Mouse (Mus musculus): ENCODE data around the gene Ksr2. TPM values are rescaled to one million over a fixed set of nuclear protein-coding genes. Genes with fewer than 3 reads are reported as not detected.

Gene Ksr2
- total RNA-seq, 1 experiment from 2014 or later, result 0.23 TPM

- ATAC-seq (ENCODE audit: extremely low read depth, insufficient number of reproducible peaks, low FRiP score, poor library complexity, severe bottlenecking), result no peak
These were observed 46.5 kb downstream of the Ksr2 start for GRCm38 (mm10) chr5:117460261-117460660.

GRCm38 (mm10) chr5:117467052-117467451 is 53.3 kb downstream of the Ksr2 start:
- ATAC-seq (ENCODE audit: extremely low read depth, insufficient number of reproducible peaks, low FRiP score, poor library complexity, severe bottlenecking), result no peak

DNA sequence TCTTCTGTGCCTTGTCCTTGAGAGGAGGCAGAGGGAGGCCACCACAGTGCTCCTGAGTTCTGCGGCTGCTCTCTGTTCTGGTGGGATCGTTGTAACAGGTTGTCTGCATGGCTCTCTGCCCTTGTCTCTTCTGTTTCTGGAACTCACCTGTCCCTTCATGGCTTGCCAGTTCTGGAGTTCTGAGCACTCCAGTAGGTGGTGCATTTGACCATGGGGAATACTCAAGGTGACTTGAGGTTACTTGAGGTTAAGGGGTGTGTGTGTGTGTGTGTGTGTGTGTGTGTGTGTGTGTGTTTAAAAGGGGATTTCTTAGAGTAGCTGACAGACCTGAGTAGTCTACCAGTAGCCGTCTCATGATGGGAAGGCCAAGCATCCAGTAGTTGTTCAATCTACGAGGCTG is 55.2 kb downstream of the Ksr2 start:
- no peak for ATAC-seq (ENCODE audit: extremely low read depth, insufficient number of reproducible peaks, low FRiP score, poor library complexity, severe bottlenecking)

DNA sequence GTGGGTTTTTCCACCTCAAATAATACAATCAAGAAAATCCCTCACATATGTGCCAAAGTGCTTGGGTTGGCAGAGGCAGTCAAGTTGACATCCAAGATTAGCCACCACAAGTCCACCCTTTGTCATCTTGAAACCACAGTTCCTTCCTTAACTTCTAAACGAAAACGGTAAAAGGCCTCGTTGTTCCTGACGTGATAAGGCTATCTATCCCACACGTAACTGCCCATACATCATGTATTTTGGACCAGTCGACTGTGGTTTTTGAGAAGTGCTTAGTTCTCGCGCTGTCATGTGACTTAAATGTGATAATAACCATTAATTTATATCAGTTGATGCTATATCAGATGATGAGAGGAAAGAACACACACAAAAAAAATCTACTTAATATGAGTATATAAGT is 55.8 kb downstream of the Ksr2 start:
- no peak for ATAC-seq (ENCODE audit: extremely low read depth, insufficient number of reproducible peaks, low FRiP score, poor library complexity, severe bottlenecking)

DNA sequence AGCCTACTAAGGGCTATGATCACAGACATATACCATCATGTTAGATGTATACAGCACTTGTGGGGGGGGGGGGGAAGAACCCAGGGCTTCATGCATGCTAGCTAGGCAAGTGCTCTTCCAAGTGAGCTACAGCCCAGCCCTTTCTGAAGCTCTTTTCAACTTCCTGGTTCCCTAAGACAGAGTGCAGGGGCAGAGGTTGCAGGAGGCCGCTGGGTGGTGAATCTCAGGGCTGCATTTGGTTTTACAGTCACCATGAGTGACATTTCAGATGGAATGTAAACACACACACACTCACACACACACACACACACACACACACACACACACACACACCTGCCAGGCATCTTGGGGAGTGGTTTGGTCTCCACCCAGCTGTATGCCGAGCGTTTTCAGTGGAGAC is 67.4 kb downstream of the Ksr2 start:
- ATAC-seq (ENCODE audit: extremely low read depth, insufficient number of reproducible peaks, low FRiP score, poor library complexity, severe bottlenecking), result no peak

DNA sequence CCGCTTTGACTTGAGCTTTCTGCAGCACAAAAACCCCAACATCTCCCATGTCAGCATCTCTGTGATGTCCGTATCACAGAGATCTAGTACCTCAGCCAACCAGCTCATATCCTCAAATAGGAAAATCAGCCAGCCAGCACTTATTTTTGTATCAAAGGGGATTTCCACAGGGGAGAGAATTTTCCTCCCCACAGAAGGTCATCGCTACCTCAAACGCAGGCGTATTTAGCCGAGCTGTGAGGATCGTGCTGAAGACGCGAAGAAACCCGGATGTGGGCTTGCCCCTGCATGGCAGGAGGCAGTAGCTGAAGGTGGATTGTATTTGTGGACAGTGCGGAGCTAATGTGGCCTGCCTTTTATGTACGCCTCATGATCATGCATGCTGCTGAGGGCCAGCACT is 67.8 kb downstream of the Ksr2 start:
- ATAC-seq (ENCODE audit: extremely low read depth, insufficient number of reproducible peaks, low FRiP score, poor library complexity, severe bottlenecking), result no peak

GRCm38 (mm10) chr5:117482013-117482412 is 68.2 kb downstream of the Ksr2 start:
- no peak for ATAC-seq (ENCODE audit: extremely low read depth, insufficient number of reproducible peaks, low FRiP score, poor library complexity, severe bottlenecking)

- ATAC-seq (ENCODE audit: extremely low read depth, insufficient number of reproducible peaks, low FRiP score, poor library complexity, severe bottlenecking), result no peak
These were observed 71.6 kb downstream of the Ksr2 start for GRCm38 (mm10) chr5:117485411-117485810.

DNA sequence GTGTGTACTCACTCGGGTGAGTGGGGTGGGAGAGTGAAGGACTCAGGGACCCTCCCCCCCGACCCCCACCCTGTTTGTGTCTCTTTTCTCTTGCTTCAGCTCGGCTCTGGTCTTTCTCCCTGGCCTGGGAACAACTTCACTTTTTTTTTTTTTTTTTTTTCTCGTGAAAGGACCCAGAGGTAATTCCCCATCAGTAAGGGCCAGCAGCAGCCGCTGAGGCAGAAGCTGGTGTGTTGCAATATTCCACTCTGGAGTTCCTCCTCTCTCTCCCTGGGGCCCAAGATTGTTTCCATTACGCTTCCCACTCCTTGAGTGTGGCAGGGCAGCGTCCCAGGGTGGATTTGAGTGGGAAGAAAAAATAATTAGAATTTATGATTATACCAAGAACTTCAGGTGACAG is 72.3 kb downstream of the Ksr2 start:
- no peak for ATAC-seq (ENCODE audit: extremely low read depth, insufficient number of reproducible peaks, low FRiP score, poor library complexity, severe bottlenecking)

DNA sequence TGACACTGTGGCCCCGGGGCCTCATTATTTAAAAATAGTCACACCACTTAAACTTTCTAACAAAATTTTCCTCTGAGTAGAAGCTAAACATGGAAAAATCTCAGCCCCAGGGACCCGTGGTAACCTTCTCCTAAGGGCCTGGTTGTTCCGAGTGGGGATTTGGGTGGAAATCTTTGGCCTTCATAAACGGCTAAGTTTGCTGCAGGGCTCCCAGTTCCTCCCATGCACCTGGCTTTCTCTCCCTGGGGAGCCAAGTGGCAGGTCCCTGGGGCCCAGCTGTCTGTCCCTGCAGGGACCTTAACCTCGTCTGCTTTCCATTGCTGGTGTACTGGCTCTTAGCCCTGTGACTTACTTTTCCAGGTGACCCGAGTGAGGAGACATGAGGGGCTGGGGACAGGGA is 74.4 kb downstream of the Ksr2 start:
- ATAC-seq (ENCODE audit: extremely low read depth, insufficient number of reproducible peaks, low FRiP score, poor library complexity, severe bottlenecking), result no peak

DNA sequence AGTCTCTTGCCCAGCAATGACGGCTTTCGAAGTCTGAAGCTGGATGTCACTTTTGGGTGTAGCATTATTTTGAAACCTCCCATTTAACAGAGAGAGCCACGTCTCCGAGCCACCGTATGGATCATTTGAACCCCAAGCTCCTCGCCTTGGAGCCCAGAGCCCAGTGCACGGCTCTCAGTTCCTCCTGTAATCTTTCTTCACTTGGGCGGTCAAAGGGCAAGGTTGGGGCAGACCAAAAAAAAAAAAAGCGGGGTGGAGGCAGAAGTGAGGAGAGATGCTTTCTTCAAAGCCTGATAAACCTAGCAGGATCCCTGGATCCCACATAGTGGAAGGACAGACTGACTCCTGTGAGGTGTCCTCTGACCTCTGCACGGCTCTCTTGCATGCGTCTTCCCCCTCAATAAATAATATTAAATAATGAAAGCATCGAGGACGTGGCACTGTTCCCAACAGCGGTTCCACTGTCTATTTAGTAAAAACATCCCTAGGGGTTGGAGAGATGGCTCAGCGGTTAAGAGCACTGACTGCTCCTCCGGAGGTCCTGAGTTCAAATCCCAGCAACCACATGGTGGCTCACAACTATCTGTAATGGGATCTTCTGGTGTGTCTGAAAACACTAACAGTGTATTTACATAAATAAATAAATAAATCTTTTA is 75.0 kb downstream of the Ksr2 start:
- ATAC-seq (ENCODE audit: extremely low read depth, insufficient number of reproducible peaks, low FRiP score, poor library complexity, severe bottlenecking), result no peak

- ATAC-seq (ENCODE audit: extremely low read depth, insufficient number of reproducible peaks, low FRiP score, poor library complexity, severe bottlenecking), result no peak
These were observed 79.4 kb downstream of the Ksr2 start for GRCm38 (mm10) chr5:117492933-117493863.

- peak; percentile 41; the same call in 1 of the 2 replicates for ATAC-seq (ENCODE audit: extremely low read depth, insufficient number of reproducible peaks, low FRiP score, poor library complexity, severe bottlenecking)
These were observed 80.1 kb downstream of the Ksr2 start for GRCm38 (mm10) chr5:117493947-117494346.

DNA sequence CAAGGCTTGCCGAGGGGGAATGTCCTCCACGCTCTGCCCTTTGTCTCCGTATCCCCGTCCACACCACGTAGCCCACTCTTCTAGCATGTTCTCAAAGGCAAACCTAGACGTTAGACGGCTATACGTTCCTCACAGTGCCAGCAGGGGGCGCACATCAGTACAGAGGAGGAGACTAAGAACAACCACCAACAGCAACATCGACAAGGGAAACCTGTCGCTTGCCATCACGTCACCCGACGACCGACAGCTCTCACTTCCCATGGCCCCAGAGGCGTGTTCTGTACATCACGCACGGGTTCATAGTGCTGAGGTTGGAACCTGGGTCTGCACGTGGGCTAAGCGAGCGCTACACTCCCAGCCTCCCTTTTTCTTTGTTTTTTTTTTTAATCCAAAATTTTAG is 83.3 kb downstream of the Ksr2 start:
- ATAC-seq (ENCODE audit: extremely low read depth, insufficient number of reproducible peaks, low FRiP score, poor library complexity, severe bottlenecking), result no peak

GRCm38 (mm10) chr5:117502611-117503010 is 88.8 kb downstream of the Ksr2 start:
- ATAC-seq (ENCODE audit: extremely low read depth, insufficient number of reproducible peaks, low FRiP score, poor library complexity, severe bottlenecking), result no peak

- ATAC-seq (ENCODE audit: extremely low read depth, insufficient number of reproducible peaks, low FRiP score, poor library complexity, severe bottlenecking), result no peak
These were observed 90.6 kb downstream of the Ksr2 start for GRCm38 (mm10) chr5:117504431-117504830.

- ATAC-seq (ENCODE audit: extremely low read depth, insufficient number of reproducible peaks, low FRiP score, poor library complexity, severe bottlenecking), result peak; percentile 47
These were observed 91.4 kb downstream of the Ksr2 start for GRCm38 (mm10) chr5:117505204-117505603.

DNA sequence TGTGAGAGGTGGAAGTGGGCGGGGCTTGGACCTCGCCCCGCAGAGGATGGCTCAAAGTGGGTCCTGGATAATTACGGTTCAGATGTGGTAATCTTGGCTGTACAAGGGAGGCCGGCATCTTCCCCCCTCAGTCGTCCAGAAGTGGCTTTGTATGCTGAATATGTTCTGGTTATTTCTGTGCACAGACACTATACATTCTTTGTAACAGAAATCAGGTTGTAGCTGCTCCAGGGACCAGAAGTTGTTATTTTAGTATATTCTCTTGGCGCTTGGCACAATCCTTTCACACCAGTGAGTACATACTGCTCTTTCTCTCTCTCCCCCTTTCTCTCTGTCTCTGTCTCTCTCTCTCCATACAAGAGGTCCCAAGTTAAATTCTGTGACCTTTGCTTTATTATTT is 92.0 kb downstream of the Ksr2 start:
- no peak for ATAC-seq (ENCODE audit: extremely low read depth, insufficient number of reproducible peaks, low FRiP score, poor library complexity, severe bottlenecking)

GRCm38 (mm10) chr5:117506406-117506805 is 92.6 kb downstream of the Ksr2 start:
- no peak for ATAC-seq (ENCODE audit: extremely low read depth, insufficient number of reproducible peaks, low FRiP score, poor library complexity, severe bottlenecking)
